Mouse (Mus musculus): ENCODE measurements at regions not wholly inside any gene's neighbourhood (a gene's known extent, or its start where the extent isn't known, plus 50 kb on each side); places are given as distances from the start of the nearest gene placed in this dataset.

- no peak overlapping the region for H3K9ac ChIP-seq
- WGBS = 29% methylated on average over 27 of the region's 28 CpGs
- H3K27ac ChIP-seq = peak overlapping the region; percentile 69
Observed at GRCm38 (mm10) chrX:99567367-99568164, 96.5 kb upstream of the Pja1 start.

GRCm38 (mm10) chrX:99561995-99562394 lies 90.9 kb upstream of the Pja1 start:
- WGBS = 67% methylated on average over 8 of the region's 8 CpGs
- ATAC-seq (ENCODE audit: insufficient read depth, low FRiP score, low read depth) = no peak

More at GRCm38 (mm10) chrX:99567367-99568164, 96.5 kb upstream of the Pja1 start:
- Histone ChIP-seq H3K36me3 (no peaks in the 10 kb centered on the region), H3K4me1 (0 out of 2 replicates have a peak, but pooled peaks cover 5% of the 10 kb centered on the region), H3K27me3 (replicated peaks) (peaks cover 11% of the 10 kb centered on the region), H3K4me3 (replicated peaks) (no peak overlapping the region), H3K4me2 (peak overlapping the region; percentile 21), H3K9me3 (no peaks in the 10 kb centered on the region)
- peak; percentile 76 for ATAC-seq (ENCODE audit: insufficient read depth, low FRiP score, low read depth)

GRCm38 (mm10) chrX:99560699-99561098 lies 89.6 kb upstream of the Pja1 start:
- no peak overlapping the region for H3K27ac ChIP-seq
- 75% methylated on average over 2 of the region's 2 CpGs for WGBS
- no peak overlapping the region for H3K4me2 ChIP-seq
- H3K9ac ChIP-seq = no peak overlapping the region
- no peak overlapping the region for H3K4me3 ChIP-seq (replicated peaks)
- H3K36me3 ChIP-seq = no peaks in the 10 kb centered on the region
- H3K4me1 ChIP-seq = no peaks in the 10 kb centered on the region
- peaks cover 12% of the 10 kb centered on the region; the same call in 1 of the 2 replicates for H3K27me3 ChIP-seq (replicated peaks)
- no peak for ATAC-seq (ENCODE audit: insufficient read depth, low FRiP score, low read depth)
- H3K9me3 ChIP-seq = no peaks in the 10 kb centered on the region

More at GRCm38 (mm10) chrX:99561995-99562394, 90.9 kb upstream of the Pja1 start:
- no peak overlapping the region for H3K4me3 ChIP-seq (replicated peaks)
- no peaks in the 10 kb centered on the region for H3K4me1 ChIP-seq
- no peaks in the 10 kb centered on the region for H3K36me3 ChIP-seq
- no peak overlapping the region for H3K4me2 ChIP-seq
- H3K9me3 ChIP-seq = no peaks in the 10 kb centered on the region
- H3K9ac ChIP-seq = no peak overlapping the region
- peaks cover 12% of the 10 kb centered on the region; the same call in 1 of the 2 replicates for H3K27me3 ChIP-seq (replicated peaks)
- H3K27ac ChIP-seq = no peak overlapping the region

- no peak for ATAC-seq (ENCODE audit: insufficient read depth, low FRiP score, low read depth)
- Histone ChIP-seq H3K36me3 (no peaks in the 10 kb centered on the region), H3K9ac (no peak overlapping the region), H3K4me2 (no peak overlapping the region), H3K4me3 (replicated peaks) (no peak overlapping the region), H3K4me1 (no peaks in the 10 kb centered on the region), H3K27ac (no peak overlapping the region), H3K27me3 (replicated peaks) (peaks cover 13% of the 10 kb centered on the region; the same call in 1 of the 2 replicates), H3K9me3 (no peaks in the 10 kb centered on the region)
- 49% methylated on average over 8 of the region's 8 CpGs for WGBS
Observed at GRCm38 (mm10) chrX:99556876-99557354, 85.8 kb upstream of the Pja1 start.

- 55% methylated on average over 13 of the region's 13 CpGs for WGBS
- no peak for ATAC-seq (ENCODE audit: insufficient read depth, low FRiP score, low read depth)
Observed at GRCm38 (mm10) chrX:99555976-99556781, 85.1 kb upstream of the Pja1 start.

GRCm38 (mm10) chrX:99552778-99553177 lies 81.7 kb upstream of the Pja1 start:
- Histone ChIP-seq H3K27ac (no peak overlapping the region), H3K4me3 (replicated peaks) (no peak overlapping the region), H3K4me2 (no peak overlapping the region), H3K9me3 (no peaks in the 10 kb centered on the region), H3K4me1 (peaks cover 6% of the 10 kb centered on the region; the same call in 1 of the 2 replicates), H3K27me3 (replicated peaks) (peaks cover 7% of the 10 kb centered on the region; the same call in 1 of the 2 replicates), H3K36me3 (no peaks in the 10 kb centered on the region), H3K9ac (no peak overlapping the region)
- no peak for ATAC-seq (ENCODE audit: insufficient read depth, low FRiP score, low read depth)
- WGBS = 83% methylated on average over 2 of the region's 2 CpGs

More at GRCm38 (mm10) chrX:99555976-99556781, 85.1 kb upstream of the Pja1 start:
- Histone ChIP-seq H3K4me1 (no peaks in the 10 kb centered on the region), H3K4me2 (no peak overlapping the region), H3K9me3 (no peaks in the 10 kb centered on the region), H3K4me3 (replicated peaks) (no peak overlapping the region), H3K36me3 (no peaks in the 10 kb centered on the region), H3K27me3 (replicated peaks) (peaks cover 10% of the 10 kb centered on the region; the same call in 1 of the 2 replicates), H3K27ac (no peak overlapping the region), H3K9ac (no peak overlapping the region)

GRCm38 (mm10) chrX:99550057-99550760 lies 79.1 kb upstream of the Pja1 start:
- H3K4me1 ChIP-seq = peaks cover 6% of the 10 kb centered on the region; the same call in 1 of the 2 replicates
- H3K36me3 ChIP-seq = no peaks in the 10 kb centered on the region
- no peaks in the 10 kb centered on the region for H3K9me3 ChIP-seq
- H3K4me3 ChIP-seq (replicated peaks) = no peak overlapping the region
- no peak overlapping the region for H3K9ac ChIP-seq
- H3K27ac ChIP-seq = no peak overlapping the region
- no peak; the same call in 1 of the 2 replicates for ATAC-seq (ENCODE audit: insufficient read depth, low FRiP score, low read depth)
- no peak overlapping the region for H3K4me2 ChIP-seq
- 39% methylated on average over 7 of the region's 7 CpGs for WGBS
- H3K27me3 ChIP-seq (replicated peaks) = 0 out of 2 replicates have a peak, but pooled peaks cover 7% of the 10 kb centered on the region

GRCm38 (mm10) chrX:99548284-99549019 lies 77.4 kb upstream of the Pja1 start:
- WGBS = 59% methylated on average over 4 of the region's 4 CpGs
- Histone ChIP-seq H3K4me3 (replicated peaks) (no peak overlapping the region), H3K27ac (no peak overlapping the region), H3K27me3 (replicated peaks) (no peaks in the 10 kb centered on the region), H3K36me3 (no peaks in the 10 kb centered on the region), H3K4me1 (peaks cover 6% of the 10 kb centered on the region; the same call in 1 of the 2 replicates), H3K9ac (no peak overlapping the region), H3K9me3 (no peaks in the 10 kb centered on the region), H3K4me2 (no peak overlapping the region)
- no peak for ATAC-seq (ENCODE audit: insufficient read depth, low FRiP score, low read depth)

- WGBS = 83% methylated on average over 4 of the region's 4 CpGs
- no peak overlapping the region for H3K27ac ChIP-seq
- H3K27me3 ChIP-seq (replicated peaks) = no peaks in the 10 kb centered on the region
- H3K9ac ChIP-seq = no peak overlapping the region
- H3K4me3 ChIP-seq (replicated peaks) = no peak overlapping the region
- no peaks in the 10 kb centered on the region for H3K36me3 ChIP-seq
- H3K9me3 ChIP-seq = no peaks in the 10 kb centered on the region
- no peak for ATAC-seq (ENCODE audit: insufficient read depth, low FRiP score, low read depth)
- H3K4me1 ChIP-seq = no peaks in the 10 kb centered on the region
- H3K4me2 ChIP-seq = no peak overlapping the region
Observed at GRCm38 (mm10) chrX:99544410-99544809, 73.3 kb upstream of the Pja1 start.

GRCm38 (mm10) chrX:99541916-99542315 lies 70.8 kb upstream of the Pja1 start:
- WGBS = 87% methylated on average over 3 of the region's 3 CpGs
- H3K9ac ChIP-seq = no peak overlapping the region
- no peaks in the 10 kb centered on the region for H3K9me3 ChIP-seq
- no peak for ATAC-seq (ENCODE audit: insufficient read depth, low FRiP score, low read depth)
- H3K27me3 ChIP-seq (replicated peaks) = no peaks in the 10 kb centered on the region
- H3K27ac ChIP-seq = no peak overlapping the region
- no peaks in the 10 kb centered on the region for H3K36me3 ChIP-seq
- H3K4me3 ChIP-seq (replicated peaks) = no peak overlapping the region
- H3K4me1 ChIP-seq = no peaks in the 10 kb centered on the region
- H3K4me2 ChIP-seq = no peak overlapping the region

- no peaks in the 10 kb centered on the region for H3K9me3 ChIP-seq
Observed at GRCm38 (mm10) chrX:99540087-99540576, 69.1 kb upstream of the Pja1 start.

More at GRCm38 (mm10) chrX:99540087-99540576, 69.1 kb upstream of the Pja1 start:
- no peaks in the 10 kb centered on the region for H3K36me3 ChIP-seq
- WGBS = 51% methylated on average over 6 of the region's 6 CpGs
- H3K27me3 ChIP-seq (replicated peaks) = no peaks in the 10 kb centered on the region
- H3K9ac ChIP-seq = no peak overlapping the region
- ATAC-seq (ENCODE audit: insufficient read depth, low FRiP score, low read depth) = 0 out of 2 replicates have a peak, but pooled peaks have one; percentile 27
- H3K4me1 ChIP-seq = no peaks in the 10 kb centered on the region
- H3K4me2 ChIP-seq = no peak overlapping the region
- no peak overlapping the region for H3K27ac ChIP-seq
- no peak overlapping the region for H3K4me3 ChIP-seq (replicated peaks)
